Mouse (Mus musculus): ENCODE results near the gene Rusc2. TPM values are rescaled to one million over a fixed set of nuclear protein-coding genes. Genes with fewer than 3 reads are reported as not detected.

Rusc2 gene
- total RNA-seq (2021) = 100 to 1,000 TPM; 117 to 120 TPM
- long read RNA-seq, experiment 1, full-length matches to known transcripts = 23 of 107 reads
- long read RNA-seq, experiment 1, partial matches to known transcripts = 63 of 107 reads
- long read RNA-seq, experiment 1, other reads (novel, unspliced or antisense) = 21 of 107 reads
- long read RNA-seq, experiment 2, full-length matches to known transcripts = 38 of 148 reads
- long read RNA-seq, experiment 2, partial matches to known transcripts = 94 of 148 reads
- long read RNA-seq, experiment 2, other reads (novel, unspliced or antisense) = 16 of 148 reads

GRCm38 (mm10) chr4:43381408-43382154 lies at the start of gene Rusc2:
Gene Rusc2, plus strand, starts transcription at chr4:43381979.
- peak within 1 kb of the TSS; percentile 97 for H3K4me3 ChIP-seq
- H3K27ac ChIP-seq = peak within 1 kb of the TSS; percentile 99
- DNase-seq (ENCODE audit: low spot score in 2 of 2) = peak; percentile 93 to 94
- TF ChIP-seq CTCF (conservative IDR thresholded peaks at IDR 0.05) = peak; percentile 84

- TF ChIP-seq CTCF (conservative IDR thresholded peaks at IDR 0.05) = no peak
- Histone ChIP-seq H3K27ac (no peak overlapping the region), H3K4me3 (no peak overlapping the region)
- no peak for DNase-seq (ENCODE audit: low spot score in 2 of 2)
Measured at GRCm38 (mm10) chr4:43334771-43335170, 47.0 kb upstream of the Rusc2 start.

- no peak for TF ChIP-seq CTCF (conservative IDR thresholded peaks at IDR 0.05)
- no peak for DNase-seq (ENCODE audit: low spot score in 2 of 2)
- Histone ChIP-seq H3K4me3 (no peak overlapping the region), H3K27ac (no peak overlapping the region)
Measured at GRCm38 (mm10) chr4:43336176-43336575, 45.6 kb upstream of the Rusc2 start.

GRCm38 (mm10) chr4:43340096-43340804 lies 41.5 kb upstream of the Rusc2 start:
- DNase-seq (ENCODE audit: low spot score in 2 of 2) = no peak
- Histone ChIP-seq H3K27ac (no peak overlapping the region), H3K4me3 (no peak overlapping the region; the same call in 1 of the 2 replicates)
- TF ChIP-seq CTCF (conservative IDR thresholded peaks at IDR 0.05) = no peak

GRCm38 (mm10) chr4:43341276-43341891 lies 40.4 kb upstream of the Rusc2 start:
- DNase-seq (ENCODE audit: low spot score in 2 of 2) = no peak
- 0 out of 2 replicates have a peak, but pooled peaks have one; percentile 10 for TF ChIP-seq CTCF (conservative IDR thresholded peaks at IDR 0.05)
- no peak overlapping the region for H3K4me3 ChIP-seq
- no peak overlapping the region for H3K27ac ChIP-seq

GRCm38 (mm10) chr4:43342443-43342842 lies 39.3 kb upstream of the Rusc2 start:
- H3K27ac ChIP-seq = no peak overlapping the region
- no peak for TF ChIP-seq CTCF (conservative IDR thresholded peaks at IDR 0.05)
- no peak overlapping the region for H3K4me3 ChIP-seq
- no peak for DNase-seq (ENCODE audit: low spot score in 2 of 2)

GRCm38 (mm10) chr4:43344932-43345331 lies 36.8 kb upstream of the Rusc2 start:
- H3K4me3 ChIP-seq = no peak overlapping the region
- H3K27ac ChIP-seq = no peak overlapping the region
- no peak for DNase-seq (ENCODE audit: low spot score in 2 of 2)
- no peak for TF ChIP-seq CTCF (conservative IDR thresholded peaks at IDR 0.05)

GRCm38 (mm10) chr4:43349206-43349605 lies 32.6 kb upstream of the Rusc2 start:
- Histone ChIP-seq H3K27ac (no peak overlapping the region), H3K4me3 (no peak overlapping the region)
- TF ChIP-seq CTCF (conservative IDR thresholded peaks at IDR 0.05) = no peak
- no peak for DNase-seq (ENCODE audit: low spot score in 2 of 2)

- no peak for TF ChIP-seq CTCF (conservative IDR thresholded peaks at IDR 0.05)
- no peak for DNase-seq (ENCODE audit: low spot score in 2 of 2)
- Histone ChIP-seq H3K4me3 (no peak overlapping the region), H3K27ac (no peak overlapping the region)
Measured at GRCm38 (mm10) chr4:43350038-43350560, 31.7 kb upstream of the Rusc2 start.

- TF ChIP-seq CTCF (conservative IDR thresholded peaks at IDR 0.05) = 0 out of 2 replicates have a peak, but pooled peaks have one; percentile 9
- H3K4me3 ChIP-seq = no peak overlapping the region
- no peak overlapping the region for H3K27ac ChIP-seq
- no peak for DNase-seq (ENCODE audit: low spot score in 2 of 2)
Measured at GRCm38 (mm10) chr4:43353662-43354061, 28.1 kb upstream of the Rusc2 start.

- no peak for TF ChIP-seq CTCF (conservative IDR thresholded peaks at IDR 0.05)
- no peak overlapping the region for H3K27ac ChIP-seq
- no peak for DNase-seq (ENCODE audit: low spot score in 2 of 2)
- no peak overlapping the region for H3K4me3 ChIP-seq
Measured at GRCm38 (mm10) chr4:43364914-43365560, 16.7 kb upstream of the Rusc2 start.

GRCm38 (mm10) chr4:43367295-43367694 lies 14.5 kb upstream of the Rusc2 start:
- no peak for DNase-seq (ENCODE audit: low spot score in 2 of 2)
- H3K27ac ChIP-seq = no peak overlapping the region
- H3K4me3 ChIP-seq = no peak overlapping the region
- no peak for TF ChIP-seq CTCF (conservative IDR thresholded peaks at IDR 0.05)

All from layer of hippocampus, adult 2 months (tissue).